Mouse (Mus musculus): Measurements from ENCODE around the gene Sirt7. TPM values are rescaled to one million over a fixed set of nuclear protein-coding genes. Genes with fewer than 3 reads are reported as not detected.

Sirt7 gene
- polyA plus RNA-seq, 1 experiment from 2014 or later = 27.3 TPM

DNA sequence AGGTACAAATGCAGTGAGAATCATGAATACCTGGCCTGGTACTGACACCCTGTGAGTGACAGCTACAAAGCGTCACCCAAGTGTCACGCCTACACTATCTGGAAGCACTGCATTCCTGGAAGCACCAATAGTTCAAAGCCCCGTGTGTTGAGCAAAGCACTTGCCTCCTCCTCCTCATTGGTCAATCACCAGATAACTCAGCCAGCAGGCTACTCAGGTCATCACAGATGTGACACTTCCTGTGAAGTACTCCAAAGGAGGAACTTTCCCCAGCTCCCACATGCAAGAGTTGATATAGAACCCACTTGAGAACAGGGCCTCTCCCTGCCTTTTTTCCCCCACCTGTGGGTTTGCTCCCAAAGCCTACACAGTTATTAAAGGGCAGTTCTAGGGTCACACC is 53.9 kb downstream of the Sirt7 start:
- WGBS (ENCODE audit: insufficient replicate concordance) = 25% methylated on average over 3 of the region's 3 CpGs
- Histone ChIP-seq H3K9ac (ENCODE audit: low read depth, low read length) (peak overlapping the region; percentile 95), H3K27ac (ENCODE audit: low read length) (peak overlapping the region; percentile 88), H3K9me3 (replicated peaks; ENCODE audit: control insufficient read depth, low read length) (no peaks in the 10 kb centered on the region), H3K36me3 (ENCODE audit: control insufficient read depth, insufficient read depth) (peaks cover 37% of the 10 kb centered on the region), H3K4me1 (ENCODE audit: control insufficient read depth, low read depth, low read length) (peaks cover 29% of the 10 kb centered on the region), H3K4me2 (ENCODE audit: low read depth, low read length) (peak overlapping the region; percentile 96), H3K4me3 (ENCODE audit: low read depth, low read length) (peak overlapping the region; percentile 97), H3K27me3 (ENCODE audit: control insufficient read depth, insufficient read depth, low read depth, low read length) (no peaks in the 10 kb centered on the region)
- no peak for ATAC-seq (ENCODE audit: low read depth)

Small RNA genes within 50 kb of the gene (microRNA-seq; reads per million reads assigned to microRNA genes)
- gene Mir6936 = 4.9 reads per million, percentile 16 among the genes with 10 or more reads in this experiment

Other genes starting within 250 kb of the Sirt7 start
- 6.0 and 6.5 TPM in 2 replicates for gene Faap100, start 246.5 kb downstream of the Sirt7 start, polyA plus RNA-seq (2015; fragmentation: Nextera tagmentation; extraction: Ambion mirVana)
- gene Nploc4, start 187.5 kb downstream of the Sirt7 start, polyA plus RNA-seq (2015; fragmentation: Nextera tagmentation; extraction: Ambion mirVana) = 18.5 and 19.0 TPM in 2 replicates
- not detected in 2 replicates for gene Tspan10, start 182.6 kb downstream of the Sirt7 start, polyA plus RNA-seq (2015; fragmentation: Nextera tagmentation; extraction: Ambion mirVana)
- 0.09 and 0.13 TPM in 2 replicates for gene Pde6g, start 171.7 kb downstream of the Sirt7 start, polyA plus RNA-seq (2015; fragmentation: Nextera tagmentation; extraction: Ambion mirVana)
- gene Oxld1, start 167.2 kb downstream of the Sirt7 start, polyA plus RNA-seq (2015; fragmentation: Nextera tagmentation; extraction: Ambion mirVana) = 9.1 and 9.3 TPM in 2 replicates
- 15.0 and 15.2 TPM in 2 replicates for gene Ccdc137, start 167.1 kb downstream of the Sirt7 start, polyA plus RNA-seq (2015; fragmentation: Nextera tagmentation; extraction: Ambion mirVana)
- gene Arl16, start 157.6 kb downstream of the Sirt7 start, polyA plus RNA-seq (2015; fragmentation: Nextera tagmentation; extraction: Ambion mirVana) = 12.4 and 12.5 TPM in 2 replicates
- 81.5 and 83.1 TPM in 2 replicates for gene Mrpl12, start 140.6 kb downstream of the Sirt7 start, polyA plus RNA-seq (2015; fragmentation: Nextera tagmentation; extraction: Ambion mirVana)
- 37.0 and 38.9 TPM in 2 replicates for gene Slc25a10, start 133.4 kb downstream of the Sirt7 start, polyA plus RNA-seq (2015; fragmentation: Nextera tagmentation; extraction: Ambion mirVana)
- gene Gcgr, start 94.5 kb downstream of the Sirt7 start, polyA plus RNA-seq (2015; fragmentation: Nextera tagmentation; extraction: Ambion mirVana) = 18.7 and 20.7 TPM in 2 replicates
- 38.5 and 39.1 TPM in 2 replicates for gene Mcrip1, start 75.5 kb downstream of the Sirt7 start, polyA plus RNA-seq (2015; fragmentation: Nextera tagmentation; extraction: Ambion mirVana)
- gene Ppp1r27, start 74.1 kb downstream of the Sirt7 start, polyA plus RNA-seq (2015; fragmentation: Nextera tagmentation; extraction: Ambion mirVana) = 0.20 and 1.2 TPM in 2 replicates
- gene P4hb, start 52.0 kb downstream of the Sirt7 start, polyA plus RNA-seq (2015; fragmentation: Nextera tagmentation; extraction: Ambion mirVana) = 793 and 897 TPM in 2 replicates
- gene Arhgdia, start 43.6 kb downstream of the Sirt7 start, polyA plus RNA-seq (2015; fragmentation: Nextera tagmentation; extraction: Ambion mirVana) = 201 and 205 TPM in 2 replicates
- gene Alyref, start 26.9 kb downstream of the Sirt7 start, polyA plus RNA-seq (2015; fragmentation: Nextera tagmentation; extraction: Ambion mirVana) = 52.4 and 87.2 TPM in 2 replicates
- gene Anapc11, start 26.8 kb downstream of the Sirt7 start, polyA plus RNA-seq (2015; fragmentation: Nextera tagmentation; extraction: Ambion mirVana) = 66.8 and 67.8 TPM in 2 replicates
- 16.2 and 16.4 TPM in 2 replicates for gene Npb, start 16.8 kb downstream of the Sirt7 start, polyA plus RNA-seq (2015; fragmentation: Nextera tagmentation; extraction: Ambion mirVana)
- 158 and 184 TPM in 2 replicates for gene Pcyt2, start 7.3 kb downstream of the Sirt7 start, polyA plus RNA-seq (2015; fragmentation: Nextera tagmentation; extraction: Ambion mirVana)
- gene Mafg, start 8.4 kb upstream of the Sirt7 start, polyA plus RNA-seq (2015; fragmentation: Nextera tagmentation; extraction: Ambion mirVana) = 29.4 and 30.9 TPM in 2 replicates
- 4.8 and 5.1 TPM in 2 replicates for gene Pycr1, start 18.5 kb upstream of the Sirt7 start, polyA plus RNA-seq (2015; fragmentation: Nextera tagmentation; extraction: Ambion mirVana)
- 0.58 and 0.61 TPM in 2 replicates for gene Myadml2, start 22.9 kb upstream of the Sirt7 start, polyA plus RNA-seq (2015; fragmentation: Nextera tagmentation; extraction: Ambion mirVana)
- gene Notum, start 35.9 kb upstream of the Sirt7 start, polyA plus RNA-seq (2015; fragmentation: Nextera tagmentation; extraction: Ambion mirVana) = 0.15 and 0.20 TPM in 2 replicates
- 44.6 and 44.7 TPM in 2 replicates for gene Aspscr1, start 47.7 kb upstream of the Sirt7 start, polyA plus RNA-seq (2015; fragmentation: Nextera tagmentation; extraction: Ambion mirVana)
- gene Cenpx, start 88.5 kb upstream of the Sirt7 start, polyA plus RNA-seq (2015; fragmentation: Nextera tagmentation; extraction: Ambion mirVana) = 78.1 and 87.1 TPM in 2 replicates
- 9.0 and 9.7 TPM in 2 replicates for gene Lrrc45, start 88.7 kb upstream of the Sirt7 start, polyA plus RNA-seq (2015; fragmentation: Nextera tagmentation; extraction: Ambion mirVana)
- 0.77 and 0.80 TPM in 2 replicates for gene Rac3, start 96.2 kb upstream of the Sirt7 start, polyA plus RNA-seq (2015; fragmentation: Nextera tagmentation; extraction: Ambion mirVana)
- gene Dcxr, start 102.0 kb upstream of the Sirt7 start, polyA plus RNA-seq (2015; fragmentation: Nextera tagmentation; extraction: Ambion mirVana) = 23.4 and 27.9 TPM in 2 replicates
- gene Cbr2, start 106.9 kb upstream of the Sirt7 start, polyA plus RNA-seq (2015; fragmentation: Nextera tagmentation; extraction: Ambion mirVana) = 0.31 TPM in 1 of 2 replicates, not detected in the other
- gene Hmga1b, start 137.6 kb upstream of the Sirt7 start, polyA plus RNA-seq (2015; fragmentation: Nextera tagmentation; extraction: Ambion mirVana) = 1.5 and 1.6 TPM in 2 replicates
- gene Rfng, start 159.0 kb upstream of the Sirt7 start, polyA plus RNA-seq (2015; fragmentation: Nextera tagmentation; extraction: Ambion mirVana) = 8.6 and 11.5 TPM in 2 replicates
- 61.6 and 64.7 TPM in 2 replicates for gene Gps1, start 159.0 kb upstream of the Sirt7 start, polyA plus RNA-seq (2015; fragmentation: Nextera tagmentation; extraction: Ambion mirVana)
- gene Dus1l, start 171.2 kb upstream of the Sirt7 start, polyA plus RNA-seq (2015; fragmentation: Nextera tagmentation; extraction: Ambion mirVana) = 51.4 and 51.6 TPM in 2 replicates
- gene Fasn, start 199.3 kb upstream of the Sirt7 start, polyA plus RNA-seq (2015; fragmentation: Nextera tagmentation; extraction: Ambion mirVana) = 20.3 and 24.2 TPM in 2 replicates

Measured in liver, embryonic 16.5 days (tissue).